Mouse (Mus musculus): Measurements from ENCODE around the gene Lmtk2.

Gene Lmtk2

GRCm38 (mm10) chr5:144100149-144100935 lies at the start of gene Lmtk2:
Gene Lmtk2 (plus strand): TSS chr5:144100436.
- peak; percentile 95 for DNase-seq (ENCODE audit: low read depth in 2 of 2, low spot score in 2 of 2)

GRCm38 (mm10) chr5:144051268-144051667 lies 49.0 kb upstream of the Lmtk2 start:
- DNase-seq (ENCODE audit: low read depth in 2 of 2, low spot score in 2 of 2), result no peak

DNA sequence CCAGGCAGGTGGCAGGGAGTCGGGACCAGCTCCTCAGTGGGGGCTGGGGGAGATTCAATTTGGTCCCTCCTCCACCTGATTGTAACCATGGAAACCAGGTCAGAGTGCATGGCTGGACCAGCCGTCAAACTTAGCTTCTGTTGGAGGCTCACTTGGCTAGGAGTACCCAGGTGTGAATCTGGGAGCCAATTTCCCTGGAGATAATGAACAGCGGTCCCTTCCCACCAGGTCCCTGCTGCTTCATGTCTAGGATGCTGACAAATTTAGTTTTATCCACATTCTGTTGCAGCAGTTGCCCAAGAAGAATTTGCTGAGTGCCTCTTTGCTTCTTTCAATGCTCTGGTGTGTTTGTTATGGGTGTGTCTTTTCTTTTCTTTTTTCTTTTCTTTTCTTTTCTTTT lies 46.8 kb upstream of the Lmtk2 start:
- no peak for DNase-seq (ENCODE audit: low read depth in 2 of 2, low spot score in 2 of 2)

DNA sequence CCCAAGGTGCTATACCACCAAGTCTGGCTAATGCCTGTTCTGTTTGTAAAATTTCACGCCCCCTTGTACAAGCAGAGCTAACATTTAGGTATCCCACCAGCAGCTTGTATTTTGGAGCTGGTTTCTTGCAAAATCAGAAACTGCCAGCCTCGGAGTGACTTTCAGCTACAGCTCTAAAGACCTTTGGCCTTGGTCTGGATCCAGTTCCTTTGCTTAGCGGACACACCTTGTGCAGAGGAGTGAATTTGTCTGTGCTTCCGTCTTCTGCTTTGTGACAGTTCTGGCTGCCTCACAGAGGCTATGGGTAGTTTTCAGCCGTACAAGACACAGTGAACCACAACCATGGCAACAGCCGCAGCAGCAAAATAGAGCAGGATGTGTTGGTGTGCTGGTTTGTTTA lies 45.9 kb upstream of the Lmtk2 start:
- no peak for DNase-seq (ENCODE audit: low read depth in 2 of 2, low spot score in 2 of 2)

DNA sequence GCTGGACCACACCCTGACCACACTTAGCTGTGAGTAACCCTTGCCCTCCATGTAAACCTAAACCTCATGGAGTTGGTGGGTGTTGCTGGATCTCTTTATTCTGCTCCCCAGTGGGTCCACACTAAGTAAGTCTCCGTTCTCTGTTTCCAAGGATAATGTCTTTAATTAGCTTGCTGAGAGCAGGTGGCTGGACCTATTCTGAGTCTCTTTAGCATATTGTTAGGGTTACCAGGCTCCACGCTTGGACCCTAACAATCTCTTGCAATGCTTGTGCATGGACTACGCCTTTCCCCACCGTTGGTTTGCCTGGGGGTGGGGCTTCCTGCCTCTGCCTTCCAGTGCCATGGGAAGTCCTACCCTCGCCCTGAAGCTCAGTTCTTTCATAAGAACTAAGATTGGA lies 36.1 kb upstream of the Lmtk2 start:
- DNase-seq (ENCODE audit: low read depth in 2 of 2, low spot score in 2 of 2), result no peak

DNA sequence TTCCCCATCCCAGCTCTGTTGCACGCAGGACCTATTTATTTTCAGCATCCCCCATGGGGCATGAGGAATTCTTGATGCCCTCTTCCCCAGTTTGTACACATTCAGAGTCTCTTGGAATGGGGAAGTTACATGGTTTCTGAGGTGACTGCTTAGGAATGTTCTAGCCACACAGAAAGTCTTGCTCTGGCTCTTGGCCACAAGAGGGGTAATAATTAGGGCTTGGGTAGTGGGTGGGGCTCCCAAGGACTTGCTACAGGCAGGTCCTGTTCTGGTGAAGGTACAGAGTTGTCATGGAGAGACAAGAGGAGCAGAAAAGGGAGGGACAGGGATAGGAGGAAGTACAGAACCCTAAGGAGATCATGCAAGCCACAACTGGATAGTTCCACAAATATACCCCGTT lies 34.2 kb upstream of the Lmtk2 start:
- no peak for DNase-seq (ENCODE audit: low read depth in 2 of 2, low spot score in 2 of 2)

- DNase-seq (ENCODE audit: low read depth in 2 of 2, low spot score in 2 of 2), result no peak
Observed at GRCm38 (mm10) chr5:144070064-144070463, 30.2 kb upstream of the Lmtk2 start.

DNA sequence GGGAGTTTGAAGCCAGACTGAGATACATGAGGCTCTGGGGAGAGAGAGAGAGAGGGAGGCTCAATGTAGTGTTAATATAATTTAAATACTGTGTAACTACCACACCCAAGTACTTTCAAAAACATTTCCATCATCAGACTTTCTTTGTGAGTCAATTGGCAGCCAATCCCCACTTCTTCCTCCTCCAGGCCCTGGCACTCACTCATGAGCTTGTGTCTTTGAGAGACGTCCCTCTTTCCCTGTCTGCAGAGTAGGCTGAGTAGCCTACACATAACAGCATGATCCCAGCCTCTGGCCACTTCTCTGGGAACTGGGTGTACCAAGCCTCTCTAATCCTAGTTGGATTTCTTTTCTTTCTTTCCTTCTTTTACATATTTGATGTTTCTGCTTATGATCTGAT lies 29.0 kb upstream of the Lmtk2 start:
- DNase-seq (ENCODE audit: low read depth in 2 of 2, low spot score in 2 of 2), result no peak

DNA sequence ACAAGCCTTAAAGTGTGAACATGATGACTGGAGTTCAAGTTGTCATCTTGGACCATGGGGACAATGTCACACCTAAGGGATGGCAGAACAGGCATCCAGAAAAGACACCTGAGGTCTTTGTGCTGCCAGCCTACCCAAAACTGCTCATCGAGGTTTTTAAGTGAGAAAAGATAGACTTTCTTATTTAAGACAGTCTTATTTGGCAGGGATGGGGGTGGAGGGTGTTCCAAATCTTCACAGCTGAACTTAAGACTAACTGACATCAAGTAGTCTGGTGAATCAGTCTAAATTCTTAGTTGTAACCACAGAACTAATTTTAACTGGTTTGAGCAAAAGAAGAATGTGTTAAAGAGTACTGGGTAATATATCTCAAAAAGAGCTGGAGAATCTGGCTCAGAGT lies 22.7 kb upstream of the Lmtk2 start:
- DNase-seq (ENCODE audit: low read depth in 2 of 2, low spot score in 2 of 2), result no peak

- DNase-seq (ENCODE audit: low read depth in 2 of 2, low spot score in 2 of 2), result no peak
Observed at GRCm38 (mm10) chr5:144080886-144081285, 19.4 kb upstream of the Lmtk2 start.

DNA sequence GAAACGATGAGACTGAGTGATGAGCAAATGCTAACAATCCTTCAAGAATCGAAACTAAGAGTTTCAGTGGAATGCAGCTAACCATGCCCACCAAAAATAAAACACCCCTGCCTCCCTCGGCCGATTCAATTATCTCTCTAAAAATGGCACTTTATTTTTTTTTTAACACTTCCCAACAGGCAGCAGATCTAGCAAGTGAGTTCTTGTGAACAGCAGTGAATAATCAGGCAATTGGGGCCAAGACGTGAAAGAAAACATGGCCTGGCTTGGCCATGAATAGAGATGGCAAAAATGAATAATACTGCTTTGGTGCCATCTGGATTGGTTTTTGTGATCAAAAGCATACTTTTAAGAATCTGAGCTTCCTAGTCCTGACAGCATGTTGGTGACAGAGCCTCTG lies 18.2 kb upstream of the Lmtk2 start:
- no peak for DNase-seq (ENCODE audit: low read depth in 2 of 2, low spot score in 2 of 2)

GRCm38 (mm10) chr5:144083521-144083920 lies 16.7 kb upstream of the Lmtk2 start:
- DNase-seq (ENCODE audit: low read depth in 2 of 2, low spot score in 2 of 2), result no peak

GRCm38 (mm10) chr5:144084271-144084670 lies 16.0 kb upstream of the Lmtk2 start:
- no peak for DNase-seq (ENCODE audit: low read depth in 2 of 2, low spot score in 2 of 2)

GRCm38 (mm10) chr5:144085696-144086095 lies 14.5 kb upstream of the Lmtk2 start:
- DNase-seq (ENCODE audit: low read depth in 2 of 2, low spot score in 2 of 2), result no peak

GRCm38 (mm10) chr5:144086494-144086893 lies 13.7 kb upstream of the Lmtk2 start:
- no peak for DNase-seq (ENCODE audit: low read depth in 2 of 2, low spot score in 2 of 2)

GRCm38 (mm10) chr5:144088354-144088753 lies 11.9 kb upstream of the Lmtk2 start:
- DNase-seq (ENCODE audit: low read depth in 2 of 2, low spot score in 2 of 2), result no peak

DNA sequence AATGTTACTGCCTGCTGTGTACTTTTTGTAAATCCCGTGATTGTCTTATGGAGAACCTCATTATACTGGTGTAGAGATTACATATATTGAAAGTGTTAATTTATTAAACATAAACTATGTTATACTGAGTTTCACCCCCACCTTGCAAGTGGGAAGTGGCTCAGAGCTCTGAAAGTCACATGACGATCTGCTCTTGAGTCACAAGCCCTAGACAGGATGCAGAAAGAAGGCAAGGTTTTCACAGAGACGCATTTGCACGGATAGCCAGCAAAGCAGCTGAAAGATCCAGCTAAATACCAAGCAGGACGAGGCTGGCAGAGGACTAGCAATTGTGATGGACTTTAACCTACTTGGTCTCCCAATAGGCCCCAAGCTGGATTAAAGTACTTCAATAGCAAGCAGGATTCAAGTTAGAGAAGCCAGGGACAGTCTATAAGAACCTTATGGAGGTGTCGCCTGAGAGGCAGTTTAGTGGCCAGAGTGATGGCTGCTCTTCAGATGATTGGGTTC lies 4.7 kb upstream of the Lmtk2 start:
- no peak for DNase-seq (ENCODE audit: low read depth in 2 of 2, low spot score in 2 of 2)

DNA sequence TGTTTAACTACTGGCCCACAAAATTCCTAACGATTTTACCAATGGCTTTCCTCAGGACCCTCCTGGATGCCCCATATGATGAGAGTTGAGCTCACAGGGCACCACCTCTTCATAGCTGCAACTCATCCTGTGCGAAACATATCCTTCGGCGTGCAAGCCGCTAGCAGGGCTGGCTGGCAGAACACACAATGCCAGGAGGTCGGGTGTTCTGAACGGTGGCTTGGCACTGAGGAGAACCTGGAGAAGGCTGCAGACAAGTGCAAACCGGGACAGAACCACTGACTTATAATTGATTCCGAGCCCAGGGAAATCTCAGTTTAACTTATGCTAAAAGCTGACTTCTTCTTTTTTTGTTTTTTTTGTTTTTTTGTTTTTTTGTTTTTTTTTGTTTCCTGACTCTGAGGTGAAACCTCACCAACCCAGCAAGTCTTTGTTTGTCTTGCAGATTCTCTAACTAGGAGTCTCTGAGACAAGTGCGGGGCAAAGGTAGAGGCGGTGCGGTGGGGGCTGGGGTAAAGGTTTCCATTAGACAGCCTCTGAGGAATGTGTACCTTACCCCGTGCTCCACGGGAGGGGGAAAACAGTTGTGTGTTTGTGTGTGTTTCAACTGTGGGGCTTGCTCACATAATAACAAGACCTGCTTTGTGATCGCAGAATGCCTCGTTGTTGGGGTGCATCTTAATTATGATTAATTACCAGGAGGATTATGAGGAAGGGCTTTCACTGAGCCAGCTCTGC lies 2.2 kb upstream of the Lmtk2 start:
- DNase-seq (ENCODE audit: low read depth in 2 of 2, low spot score in 2 of 2), result no peak

- DNase-seq (ENCODE audit: low read depth in 2 of 2, low spot score in 2 of 2), result no peak
Observed at GRCm38 (mm10) chr5:144098640-144098929, 1.7 kb upstream of the Lmtk2 start.

- no peak for DNase-seq (ENCODE audit: low read depth in 2 of 2, low spot score in 2 of 2)
Observed at GRCm38 (mm10) chr5:144100948-144101347, 712 bp downstream of the Lmtk2 start.

DNA sequence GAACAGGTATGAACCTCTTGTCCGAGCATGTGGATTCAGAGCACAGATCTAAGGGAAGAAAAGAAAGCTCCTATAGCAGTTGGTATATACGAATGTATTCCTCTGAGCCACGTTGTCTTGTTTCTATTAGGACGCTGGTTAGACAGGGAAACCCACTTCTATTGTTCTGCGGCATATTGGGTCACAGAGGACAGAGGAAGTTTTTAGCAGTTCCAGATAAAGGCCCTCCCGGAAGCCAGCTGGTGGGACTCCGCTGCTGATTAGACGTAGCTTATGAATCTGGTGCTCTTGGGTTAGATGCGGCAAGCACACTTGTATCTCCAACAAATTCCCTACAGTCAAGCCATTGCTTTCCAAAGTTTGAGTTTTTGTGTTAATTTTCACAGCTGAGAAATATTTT lies 4.8 kb downstream of the Lmtk2 start:
- DNase-seq (ENCODE audit: low read depth in 2 of 2, low spot score in 2 of 2), result no peak

DNA sequence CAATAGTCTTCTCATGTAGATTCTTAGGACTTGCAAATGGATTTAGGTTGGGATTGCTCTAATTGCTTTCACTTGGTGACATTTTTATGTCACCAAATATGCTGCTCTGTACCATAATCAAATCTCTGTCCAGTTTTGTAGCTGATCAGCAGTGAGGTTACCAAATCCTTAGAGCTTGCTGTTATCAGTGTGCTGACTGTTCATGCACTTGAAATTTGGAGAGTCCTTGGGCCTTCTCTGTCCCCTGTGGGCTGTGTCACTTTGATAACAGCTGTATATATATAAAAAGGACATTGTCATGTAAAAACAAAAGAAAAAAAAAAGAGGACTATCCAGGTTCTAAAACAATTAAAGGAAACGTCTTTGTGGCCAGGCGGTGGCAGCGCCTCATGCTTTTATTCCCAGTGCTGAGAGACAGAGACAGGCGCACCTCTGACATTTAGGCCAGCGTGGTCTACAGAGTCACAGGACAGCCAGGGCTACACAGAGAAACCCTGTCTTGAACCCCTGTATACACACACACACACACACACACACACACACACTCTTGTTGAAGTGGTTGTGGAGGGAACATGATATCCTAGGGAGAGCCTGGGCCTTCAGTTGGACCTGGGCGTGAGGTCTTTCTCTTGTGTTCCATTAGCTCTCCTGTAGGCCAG lies 5.4 kb downstream of the Lmtk2 start:
- DNase-seq (ENCODE audit: low read depth in 2 of 2, low spot score in 2 of 2), result no peak
